Mouse (Mus musculus) embryo, embryonic 11 days (tissue): ENCODE data around the gene Mip.
"Not testable (repeated sequence)": the region's sequence is repeated elsewhere in the genome, so short reads cannot be mapped to it uniquely, and the experiment has no call there.

Source experiments
- DNase-seq: peaks from one replicate; pipeline ENCODE4 v3.0.0-alpha.2; 2015

The Mip gene

DNA sequence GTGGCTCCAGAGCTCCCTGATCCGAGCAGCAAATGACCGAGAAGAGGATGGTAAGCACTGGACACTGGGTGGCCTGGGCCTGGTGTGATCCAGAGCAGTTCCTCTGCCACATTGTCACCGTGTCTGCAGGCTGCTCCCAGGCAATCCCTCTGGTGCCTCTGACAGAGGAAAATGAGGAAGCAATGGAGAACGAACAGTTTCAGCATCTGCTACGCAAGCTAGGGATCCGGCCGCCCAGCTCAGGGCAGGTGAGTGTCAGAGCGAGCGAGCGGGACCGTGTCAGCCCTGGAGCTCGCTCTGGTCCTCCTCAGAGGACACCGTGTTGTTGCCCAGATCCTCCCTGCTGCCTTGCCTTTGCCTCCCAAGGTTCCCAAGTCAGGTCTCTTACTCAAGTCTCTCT, 24.9 kb downstream of the Mip start:
- DNase-seq: no peak

DNA sequence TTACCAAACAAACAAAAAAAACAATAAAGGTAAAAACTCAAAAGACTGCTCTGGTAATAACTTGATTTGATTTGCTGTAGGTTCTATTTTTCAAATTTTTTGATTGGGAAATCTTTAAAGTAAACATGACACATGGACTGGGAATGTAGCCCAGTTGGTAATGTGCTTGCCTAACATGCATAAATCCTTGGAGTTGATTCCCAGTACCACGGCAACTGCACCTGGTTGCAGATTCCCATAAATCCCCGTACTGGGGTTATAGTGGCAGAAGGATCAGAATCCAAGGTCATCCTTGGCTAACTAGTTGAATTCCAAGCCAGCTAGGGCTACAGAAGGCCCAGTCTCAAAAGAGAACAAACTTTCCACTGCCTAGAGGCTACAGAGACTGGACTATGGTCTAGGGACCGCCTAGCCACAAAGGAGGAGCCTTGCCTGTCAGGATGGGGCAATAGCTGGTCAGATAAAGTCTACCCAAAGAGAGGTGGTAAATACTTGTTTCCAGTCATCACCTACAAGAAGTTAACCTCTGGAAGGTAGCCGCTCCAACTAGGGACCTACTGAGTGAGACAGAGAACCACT, 28.1 kb downstream of the Mip start, which contains the start of gene Apon:
Gene Apon (plus strand): TSS at position 420 of the 579 bp plus-strand sequence.
- DNase-seq: no peak

DNA sequence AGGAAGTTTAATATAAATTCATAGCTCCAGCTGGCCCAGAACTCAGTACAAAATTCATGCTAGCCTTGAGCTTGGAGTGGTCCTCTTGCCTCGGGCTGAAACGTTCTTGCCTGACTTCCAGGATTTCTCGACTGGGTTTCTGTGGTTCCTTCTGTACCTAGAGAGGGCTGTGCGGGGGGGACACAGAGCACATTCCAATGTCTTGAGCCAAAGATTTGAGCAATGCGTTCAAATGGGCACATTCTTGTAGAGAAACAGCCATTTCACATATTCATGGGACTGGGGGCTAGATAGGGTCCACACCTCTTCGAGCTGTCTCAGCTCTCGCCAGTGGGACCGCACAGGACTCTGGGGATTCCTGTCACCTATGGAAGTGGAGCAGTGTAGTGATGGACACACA, 30.3 kb downstream of the Mip start:
- DNase-seq: no peak

DNA sequence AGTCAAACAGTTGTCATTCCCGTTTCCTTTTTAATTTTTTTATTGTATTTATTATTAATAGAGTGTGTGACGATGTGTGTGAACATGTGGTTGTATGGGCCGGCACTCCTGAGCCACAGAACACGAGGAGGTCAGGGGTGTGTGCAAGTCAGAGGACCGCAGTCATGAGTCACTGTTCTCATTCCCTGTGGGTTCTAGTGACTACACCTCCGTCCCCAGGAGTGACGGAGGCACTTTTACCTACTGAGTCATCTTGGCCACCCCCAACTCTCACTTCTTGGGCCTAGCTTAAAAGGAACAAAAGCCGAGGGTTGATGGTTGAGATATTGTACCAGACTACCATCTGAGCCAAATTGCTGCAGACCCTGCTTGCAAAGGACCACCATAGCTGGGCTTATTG, 30.7 kb downstream of the Mip start:
- no peak for DNase-seq

DNA sequence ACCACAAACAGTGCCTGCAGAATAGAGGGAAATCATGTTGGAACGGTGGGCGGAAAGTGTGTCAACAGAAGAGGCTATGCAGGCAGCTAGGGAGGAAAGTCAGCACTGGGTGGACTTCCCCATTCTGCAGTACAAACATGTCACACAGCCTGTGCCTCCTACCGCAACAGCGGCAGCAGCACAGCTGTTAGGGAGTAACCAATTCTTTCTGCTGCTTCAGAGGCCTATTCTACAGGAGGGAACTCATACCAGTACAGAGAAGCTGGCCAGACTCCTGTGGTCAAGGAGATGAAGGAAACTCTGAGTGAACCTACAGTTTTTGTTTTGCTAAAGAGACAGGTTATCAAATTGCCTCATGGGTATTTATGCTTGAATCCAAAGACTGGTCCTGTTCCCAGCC, 33.3 kb downstream of the Mip start:
- no peak for DNase-seq

DNA sequence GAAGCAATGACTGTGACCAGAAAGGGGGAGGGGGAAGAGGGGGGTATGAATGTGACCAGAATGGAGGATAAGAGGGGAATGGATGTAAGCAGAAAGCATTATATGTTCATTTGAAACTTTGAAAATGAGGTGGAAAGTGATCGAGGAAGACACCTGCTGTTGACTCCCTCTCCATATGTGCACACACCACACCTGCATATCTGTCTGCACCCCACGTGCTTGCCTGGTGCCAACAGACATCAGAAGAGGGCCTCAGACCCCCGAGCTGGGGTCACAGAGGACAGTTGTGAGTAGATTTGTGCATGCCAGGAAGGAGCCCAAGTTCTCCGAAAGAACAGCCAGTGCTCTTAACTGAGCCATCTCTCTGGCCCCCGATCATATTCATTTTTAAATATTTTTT, 34.3 kb downstream of the Mip start:
- no peak for DNase-seq

DNA sequence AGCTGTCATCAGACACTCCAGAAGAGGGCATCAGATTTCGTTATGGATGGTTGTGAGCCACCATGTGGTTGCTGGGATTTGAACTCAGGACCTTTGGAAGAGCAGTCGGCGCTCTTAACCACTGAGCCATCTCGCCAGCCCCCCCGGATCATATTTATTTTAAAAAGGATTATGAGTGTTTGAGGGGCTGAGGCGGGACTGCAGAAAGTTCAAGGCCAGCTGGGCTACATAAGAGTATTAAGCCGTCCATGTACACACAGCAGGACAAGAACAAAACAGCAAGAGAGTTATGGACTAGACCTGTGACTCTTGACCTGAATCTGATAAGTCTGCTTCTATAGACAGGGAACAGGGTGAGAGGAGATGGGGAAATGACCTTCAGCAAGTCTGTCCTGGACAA, 34.7 kb downstream of the Mip start:
- not testable (repeated sequence) for DNase-seq

DNA sequence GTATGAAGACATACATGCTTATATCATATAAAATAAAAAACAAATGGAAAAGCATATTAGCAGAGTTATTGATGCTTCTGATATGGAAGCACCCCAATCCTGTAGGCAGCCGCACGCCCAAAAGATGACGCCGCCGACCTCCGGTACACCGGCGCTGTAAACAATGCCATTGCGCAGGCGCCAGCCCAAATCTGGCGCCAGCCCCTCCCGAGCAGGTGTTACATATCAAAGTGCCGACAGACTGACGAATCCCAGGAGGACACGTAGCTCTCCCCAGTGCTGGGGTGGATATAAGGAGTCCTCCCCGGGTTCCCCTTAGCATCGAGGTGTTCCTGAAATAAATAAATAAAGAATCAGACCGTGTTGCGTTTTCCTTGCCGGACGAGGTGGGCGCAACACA, 36.7 kb downstream of the Mip start:
- no peak for DNase-seq

DNA sequence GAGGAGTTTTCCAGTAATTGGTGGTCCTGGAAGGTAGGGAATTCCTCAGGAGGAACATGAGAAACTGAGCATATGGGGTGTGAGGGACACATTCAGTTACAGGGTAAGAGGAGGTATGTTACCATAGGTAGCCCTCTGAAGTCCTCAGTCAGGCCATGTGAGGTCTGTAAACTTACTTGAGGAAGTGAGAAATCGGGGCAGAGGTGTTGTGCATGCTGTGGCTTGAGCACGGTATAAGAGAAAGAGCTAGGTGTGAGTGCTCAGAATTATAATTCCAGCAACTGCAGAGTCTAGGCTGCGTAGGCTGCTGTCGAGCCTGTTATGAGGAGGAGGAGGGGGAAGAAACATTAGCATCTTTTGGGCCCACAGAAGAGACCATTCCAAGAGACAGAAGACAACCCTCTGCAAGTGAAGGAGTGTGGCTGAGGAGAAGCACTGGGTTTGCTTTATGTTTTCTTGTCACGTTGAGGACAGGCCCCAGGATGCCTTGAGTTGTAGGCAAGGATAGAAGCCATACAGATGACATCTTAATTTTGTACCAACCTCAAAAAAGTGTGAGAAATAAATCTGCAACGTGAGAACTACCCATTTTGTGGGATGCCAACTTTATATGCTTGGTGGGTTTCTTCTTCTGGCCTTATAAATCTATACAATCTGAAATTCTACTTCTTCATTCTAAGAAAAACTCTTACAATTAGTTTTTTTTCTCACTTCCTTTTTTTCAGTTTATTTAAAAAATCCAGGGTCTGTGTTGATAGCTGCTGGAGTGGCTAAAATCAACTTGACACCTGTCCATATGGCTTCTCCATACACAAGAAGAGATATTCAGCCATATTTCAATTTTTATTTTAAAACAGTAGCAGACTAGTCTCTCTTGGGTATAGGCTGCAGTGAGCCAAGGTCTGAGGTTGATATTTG, 38.0 kb downstream of the Mip start:
- DNase-seq: no peak

DNA sequence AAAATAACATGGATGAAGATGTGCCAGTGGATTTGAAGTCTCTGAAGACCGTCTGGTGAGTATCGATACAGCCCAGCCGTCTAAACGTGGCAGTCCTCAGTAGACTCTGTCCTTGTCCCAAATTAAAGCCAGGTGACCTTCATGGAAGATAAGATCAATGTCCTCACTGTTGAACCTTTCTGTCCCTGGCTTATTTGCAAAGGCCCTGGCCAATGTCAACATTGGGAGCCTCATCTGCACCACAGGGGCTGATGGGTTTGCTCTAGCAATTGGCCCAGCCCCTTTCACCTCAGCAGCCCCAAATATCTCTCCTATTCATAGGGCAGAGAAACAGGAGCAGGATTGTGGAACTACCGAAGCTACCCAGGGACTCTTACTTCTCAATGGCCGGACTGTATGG, 42.7 kb downstream of the Mip start, which contains the start of gene Apof:
Gene Apof (plus strand): TSS at position 301 of the 400 bp plus-strand sequence.
- no peak for DNase-seq

DNA sequence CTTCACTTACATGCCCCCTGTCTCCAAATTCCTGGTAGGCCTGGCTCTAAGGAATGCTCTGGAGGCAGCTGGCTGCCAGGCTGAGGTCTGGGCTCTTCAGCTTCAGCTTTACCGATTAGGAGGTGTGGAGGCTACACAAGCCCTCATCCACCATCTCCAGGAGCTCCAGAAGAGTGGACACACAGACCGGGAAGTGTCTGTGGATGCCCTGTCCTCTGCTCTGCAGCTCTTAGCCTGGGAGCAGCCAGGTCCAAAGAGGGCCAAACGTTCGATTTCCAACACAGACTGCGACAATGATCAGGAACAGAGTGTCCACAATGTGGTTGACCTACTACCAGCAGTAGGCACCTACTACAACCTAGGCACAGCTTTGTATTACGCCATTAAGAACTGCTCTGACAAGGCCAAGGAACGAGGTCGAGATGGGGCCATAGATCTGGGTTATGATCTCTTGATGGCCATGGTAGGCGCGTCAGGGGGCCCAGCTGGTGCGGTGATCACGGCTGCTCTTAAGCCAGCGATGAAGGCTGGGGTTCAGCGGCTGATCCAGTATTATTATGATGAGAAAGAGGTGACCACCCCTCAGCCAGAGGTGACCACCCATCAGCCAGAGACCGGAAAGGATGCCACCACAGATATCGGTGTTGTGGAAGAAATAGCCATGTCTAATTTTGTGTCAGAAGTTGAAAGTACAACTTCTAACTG, 43.7 kb downstream of the Mip start:
- DNase-seq: no peak

DNA sequence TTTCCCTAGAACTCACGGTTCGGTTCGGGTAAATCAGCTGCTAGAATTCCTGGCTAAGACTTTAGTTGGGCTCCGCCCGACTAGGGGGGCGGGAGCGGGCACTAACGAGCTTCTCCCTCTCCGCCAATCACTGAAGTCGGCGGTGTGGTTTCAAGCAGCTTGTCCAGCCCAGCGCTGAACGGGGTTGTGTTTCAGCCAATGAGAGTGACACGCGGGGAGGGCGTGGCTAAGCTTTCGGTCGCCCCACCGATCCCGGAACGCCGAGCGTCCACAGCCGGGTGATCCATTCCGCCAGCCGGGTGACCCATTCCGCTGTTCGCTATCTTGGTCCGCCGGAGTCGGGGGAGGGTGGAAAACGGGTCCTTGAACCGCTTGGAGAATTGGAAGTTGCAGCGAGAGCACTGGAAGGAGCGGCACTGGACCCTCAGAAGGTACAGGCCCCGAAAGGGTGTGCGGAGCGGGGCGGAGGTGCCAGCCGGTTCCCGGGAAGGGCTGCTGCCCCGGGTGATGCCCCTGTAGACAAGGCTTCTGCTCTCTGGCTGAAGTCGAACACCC, 44.7 kb downstream of the Mip start, which contains the start of gene Stat2:
Gene Stat2 (plus strand): TSS at position 273 of the 555 bp plus-strand sequence.
- peak; percentile 99 for DNase-seq

DNA sequence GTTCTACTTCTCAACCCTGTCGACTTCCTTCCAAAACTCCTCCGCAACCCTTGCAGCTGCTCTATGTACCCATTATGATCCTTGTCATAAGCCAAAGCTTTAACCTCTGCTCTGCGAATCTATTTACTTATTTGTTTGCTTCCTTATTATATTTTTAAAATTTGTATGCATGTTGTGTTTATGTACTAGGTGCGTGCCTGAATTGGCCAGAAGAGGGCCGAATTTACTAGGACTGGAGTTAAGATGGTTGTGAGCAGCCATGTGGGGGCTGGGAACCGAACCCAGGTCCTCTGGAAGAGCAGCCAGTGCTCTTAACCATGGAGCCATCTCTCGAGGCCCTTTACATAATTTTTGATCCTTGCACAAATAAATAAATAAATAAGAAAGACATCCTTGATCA, 45.2 kb downstream of the Mip start:
- peak; percentile 11 for DNase-seq

DNA sequence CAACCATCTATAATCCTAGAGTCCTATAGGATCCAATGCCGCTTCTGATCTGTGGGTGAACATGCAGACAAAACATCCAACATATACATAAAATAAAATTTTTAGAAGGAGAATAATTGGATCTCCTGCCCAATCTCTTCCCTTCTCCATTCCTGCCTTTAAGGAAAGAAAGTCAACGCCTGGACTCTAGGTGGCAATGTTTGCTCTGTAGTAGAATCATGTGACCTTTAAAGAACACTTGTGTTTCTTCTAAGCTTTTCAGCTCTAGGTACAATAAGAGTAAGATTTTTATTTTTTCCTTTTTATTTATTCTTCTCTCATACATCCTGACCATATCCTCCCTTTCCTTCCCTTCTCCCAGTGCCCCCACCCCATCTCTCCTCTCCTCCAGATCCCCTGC, 46.2 kb downstream of the Mip start:
- DNase-seq: no peak

DNA sequence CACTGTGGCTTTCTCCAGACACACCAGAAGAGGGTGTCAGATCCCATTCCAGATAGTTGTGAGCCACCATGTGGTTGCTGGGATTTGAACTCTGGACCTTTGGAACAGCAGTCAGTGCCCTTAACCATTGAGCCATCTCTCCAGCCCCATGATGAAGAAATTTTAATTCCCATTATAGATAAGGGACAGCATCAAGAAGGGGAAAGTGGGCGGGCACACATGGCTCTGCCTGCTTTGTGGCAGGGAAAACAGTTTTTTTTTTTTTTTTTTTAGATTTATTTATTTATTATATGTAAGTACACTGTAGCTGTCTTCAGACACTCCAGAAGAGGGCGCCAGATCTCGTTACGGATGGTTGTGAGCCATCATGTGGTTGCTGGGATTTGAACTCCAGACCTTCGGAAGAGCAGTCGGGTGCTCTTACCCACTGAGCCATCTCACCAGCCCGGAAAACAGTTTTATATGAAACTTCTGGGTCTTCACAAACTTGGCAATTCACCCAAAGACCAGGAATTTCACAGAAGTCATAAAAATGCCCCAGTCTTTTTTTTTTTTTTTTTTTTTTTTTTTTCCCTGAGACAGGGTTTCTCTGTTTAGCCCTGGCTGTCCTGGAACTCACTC, 47.3 kb downstream of the Mip start:
- not testable (repeated sequence) for DNase-seq

DNA sequence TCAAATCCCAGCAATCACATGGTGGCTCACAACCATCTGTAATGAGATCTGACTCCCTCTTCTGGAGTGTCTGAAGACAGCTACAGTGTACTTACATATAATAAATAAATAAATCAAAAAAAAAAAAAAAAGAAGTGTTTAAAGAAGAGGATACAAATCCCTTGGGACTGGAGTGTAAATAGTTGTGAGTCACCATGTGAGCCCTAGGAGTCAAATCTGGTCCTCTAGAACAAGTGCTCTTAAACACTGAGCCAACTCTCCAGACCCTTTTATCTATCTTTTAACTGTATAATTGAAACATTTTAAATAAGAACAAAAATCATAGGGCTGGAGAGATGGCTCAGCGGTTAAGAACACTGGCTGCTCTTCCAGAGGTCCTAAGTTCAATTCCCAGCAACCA, 49.7 kb downstream of the Mip start:
- DNase-seq: not testable (repeated sequence)

DNA sequence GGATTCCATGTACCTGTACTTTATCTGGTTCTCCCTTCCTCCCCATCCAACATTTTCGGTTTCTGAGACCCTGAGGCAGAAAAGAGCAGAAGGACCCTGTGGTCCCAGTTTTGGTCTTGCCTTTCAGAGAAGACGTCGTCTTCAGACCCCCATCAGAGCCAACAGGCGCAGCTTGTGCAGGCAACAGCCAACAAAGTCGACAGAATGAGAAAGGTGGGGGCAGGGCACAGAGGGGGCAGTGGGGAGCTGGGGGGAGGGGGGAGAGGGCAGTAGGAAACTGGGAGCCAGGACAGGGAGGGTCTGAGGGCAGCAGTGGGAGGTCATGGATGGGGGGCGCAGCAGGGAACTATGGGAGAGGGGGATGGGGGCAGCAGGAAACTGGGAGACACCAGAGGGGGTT, 52.5 kb downstream of the Mip start:
- no peak for DNase-seq

DNA sequence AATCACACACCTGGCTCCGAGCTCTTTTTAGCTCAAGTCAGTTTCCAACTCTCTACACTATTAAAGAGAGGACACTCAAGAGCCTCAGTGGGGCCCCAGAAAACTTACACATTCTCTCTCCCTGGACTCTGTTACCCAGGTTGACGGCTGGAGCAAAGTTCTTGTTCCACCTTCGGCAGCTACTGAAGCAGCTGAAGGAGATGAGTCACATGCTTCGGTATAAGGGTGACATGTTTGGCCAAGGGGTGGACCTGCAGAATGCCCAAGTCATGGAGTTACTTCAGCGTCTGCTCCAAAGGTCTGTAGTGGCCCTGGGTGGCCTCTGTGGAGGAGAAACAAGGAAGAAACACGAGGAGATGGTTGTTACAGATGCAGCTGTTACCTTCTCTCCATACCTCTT, 55.3 kb downstream of the Mip start:
- no peak for DNase-seq
